ENCODE assay signal across 32 mouse cellular contexts in the genomic region with DNA sequence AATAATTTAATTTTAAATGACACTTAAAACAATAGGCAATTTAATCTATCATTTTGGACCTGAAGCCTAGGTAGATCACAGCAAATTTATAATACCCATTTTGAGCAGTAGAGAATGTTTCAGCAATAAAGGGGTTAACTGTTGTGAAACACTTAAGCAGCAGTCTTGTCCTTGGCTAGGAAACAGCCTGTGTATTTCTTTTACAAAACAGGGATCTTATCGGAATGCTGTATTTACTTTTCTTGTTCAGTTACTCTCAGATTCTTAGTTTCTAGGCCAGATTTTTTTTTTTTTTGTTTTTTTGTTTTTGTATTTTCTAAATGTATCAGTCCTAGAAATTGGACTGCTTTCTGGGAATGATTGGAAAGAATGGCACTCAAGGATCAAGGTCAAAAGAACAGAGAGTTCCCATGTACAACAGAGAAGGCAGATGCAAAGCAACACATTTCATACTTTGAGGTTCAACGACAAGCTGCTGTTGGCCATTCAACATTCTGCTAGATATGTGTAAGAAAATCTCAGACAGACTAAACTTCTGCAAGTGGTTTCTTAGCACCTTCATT.
A peak's percentile ranks its signal among the peaks of the same experiment; 100 is the strongest.
DNase-seq lines count a peak whose midpoint lies in the region; ATAC-seq and TF ChIP-seq lines count a peak whose summit lies in the region.
"Had no signal": no experiment of that assay in that cellular context is flagged by ENCODE, and none has a peak within 500 bp of the region (broad histone marks: within the 10 kb centered on the region; RNA-seq: fewer than 3 reads in every experiment).

No protein-coding gene starts in this region.

- no peak overlapping the region for H3K4me2 ChIP-seq in kidney, postnatal 0 days (ENCODE audit: low read length)
- H3K4me2 ChIP-seq in lung, embryonic 15.5 days, result no peak overlapping the region
- no peak overlapping the region for H3K4me2 ChIP-seq in stomach, postnatal 0 days (replicated peaks; ENCODE audit: low read depth)
- H3K4me2 ChIP-seq: embryonic facial prominence, embryonic 12.5 days; forebrain, embryonic 15.5 days; hindbrain, embryonic 15.5 days; kidney, embryonic 15.5 days; midbrain, embryonic 15.5 days; neural tube, embryonic 15.5 days; stomach, embryonic 15.5 days had no signal

- no peak overlapping the region for H3K4me3 ChIP-seq in kidney, postnatal 0 days (replicated peaks; ENCODE audit: low read depth, low read length)
- no peak overlapping the region for H3K4me3 ChIP-seq in lung, embryonic 15.5 days
- H3K4me3 ChIP-seq in stomach, postnatal 0 days (ENCODE audit: low read depth, low read length), result no peak overlapping the region
- H3K4me3 ChIP-seq: embryonic facial prominence, embryonic 12.5 days; forebrain, embryonic 15.5 days; hindbrain, embryonic 15.5 days; kidney, embryonic 15.5 days; midbrain, embryonic 10.5 days; midbrain, embryonic 15.5 days; neural tube, embryonic 15.5 days; stomach, embryonic 15.5 days had no signal

- H3K9me3 ChIP-seq in kidney, postnatal 0 days (replicated peaks; ENCODE audit: low read length), result no peaks in the 10 kb centered on the region
- H3K9me3 ChIP-seq in lung, embryonic 15.5 days, result no peaks in the 10 kb centered on the region
- H3K9me3 ChIP-seq in stomach, postnatal 0 days (ENCODE audit: control insufficient read depth, low read length), result no peaks in the 10 kb centered on the region
- H3K9me3 ChIP-seq: embryonic facial prominence, embryonic 12.5 days; forebrain, embryonic 15.5 days; hindbrain, embryonic 15.5 days; kidney, embryonic 15.5 days; midbrain, embryonic 10.5 days; midbrain, embryonic 15.5 days; neural tube, embryonic 15.5 days; stomach, embryonic 15.5 days had no signal

- no peaks in the 10 kb centered on the region for H3K36me3 ChIP-seq in kidney, postnatal 0 days (ENCODE audit: insufficient read depth, low read length)
- no peaks in the 10 kb centered on the region for H3K36me3 ChIP-seq in lung, embryonic 15.5 days
- no peaks in the 10 kb centered on the region for H3K36me3 ChIP-seq in stomach, postnatal 0 days (ENCODE audit: control insufficient read depth, insufficient read depth, low read length)
- H3K36me3 ChIP-seq: embryonic facial prominence, embryonic 12.5 days; forebrain, embryonic 15.5 days; hindbrain, embryonic 15.5 days; kidney, embryonic 15.5 days; midbrain, embryonic 10.5 days; midbrain, embryonic 15.5 days; neural tube, embryonic 15.5 days; stomach, embryonic 15.5 days had no signal

- peak; percentile 55 for DNase-seq in kidney, postnatal 0 days (ENCODE audit: low spot score)
- no peak for DNase-seq in kidney, adult 8-10 months
- DNase-seq in lung, postnatal 14 days, result no peak
- peak; percentile 24 for DNase-seq in lung, postnatal 25 days (ENCODE audit: low spot score)
- DNase-seq in stomach, postnatal 0 days (ENCODE audit: low spot score), result no peak
- no peak for DNase-seq in urinary bladder, postnatal 36 days (ENCODE audit: low spot score in 2 of 2)
- DNase-seq in urinary bladder, postnatal 10 days (ENCODE audit: low spot score), result no peak
- DNase-seq: adrenal gland, adult 2 months; B cell, adult 2 months; cerebellum, adult 11 months; cerebellum, adult 9-11 months; embryo, embryonic 11 days; gastrocnemius, postnatal 25 days; heart, adult 11 months; kidney, adult 11 months; kidney, postnatal 36 days; layer of hippocampus, postnatal 36 days; liver; retina, postnatal 1 day; right cerebral cortex, postnatal 14 days; thymus, adult 18-20 months; thymus, postnatal 25 days had no signal

- H3K27me3 ChIP-seq in kidney, postnatal 0 days (ENCODE audit: insufficient read depth, low read length), result no peaks in the 10 kb centered on the region
- H3K27me3 ChIP-seq in lung, embryonic 15.5 days, result no peaks in the 10 kb centered on the region
- H3K27me3 ChIP-seq in stomach, postnatal 0 days (ENCODE audit: control insufficient read depth, insufficient read depth, low read length), result no peaks in the 10 kb centered on the region
- H3K27me3 ChIP-seq: embryonic facial prominence, embryonic 12.5 days; forebrain, embryonic 15.5 days; hindbrain, embryonic 15.5 days; kidney, embryonic 15.5 days; midbrain, embryonic 15.5 days; neural tube, embryonic 15.5 days; stomach, embryonic 15.5 days had no signal

- TF ChIP-seq EP300 in stomach, postnatal 0 days (optimal IDR thresholded peaks at IDR 0.05), result peak; percentile 52

- TF ChIP-seq CTCF in kidney, postnatal 0 days (IDR thresholded peaks at IDR 0.05; ENCODE audit: low read depth), result no peak
- TF ChIP-seq CTCF in stomach, postnatal 0 days (IDR thresholded peaks at IDR 0.05; ENCODE audit: low read depth), result no peak

- WGBS in kidney, postnatal 0 days, result 56% methylated on average over 2 of the region's 2 CpGs
- 28% methylated on average over 2 of the region's 2 CpGs for WGBS in lung, embryonic 15.5 days
- 29% methylated on average over 2 of the region's 2 CpGs for WGBS in stomach, postnatal 0 days

- H3K4me1 ChIP-seq in kidney, postnatal 0 days (replicated peaks; ENCODE audit: insufficient read depth, low read length), result no peaks in the 10 kb centered on the region
- H3K4me1 ChIP-seq in lung, embryonic 15.5 days, result no peaks in the 10 kb centered on the region
- H3K4me1 ChIP-seq in stomach, postnatal 0 days (replicated peaks; ENCODE audit: control insufficient read depth, insufficient read depth), result no peaks in the 10 kb centered on the region
- H3K4me1 ChIP-seq: embryonic facial prominence, embryonic 12.5 days; forebrain, embryonic 15.5 days; hindbrain, embryonic 15.5 days; kidney, embryonic 15.5 days; midbrain, embryonic 10.5 days; midbrain, embryonic 15.5 days; neural tube, embryonic 15.5 days; stomach, embryonic 15.5 days had no signal

- no peak for ATAC-seq in kidney, postnatal 0 days (replicated peaks; ENCODE audit: low FRiP score, low read depth)
- ATAC-seq in lung, embryonic 15.5 days (ENCODE audit: borderline replicate concordance, extremely low read depth, low FRiP score, low TSS enrichment), result peak; percentile 88
- no peak for ATAC-seq in stomach, postnatal 0 days (ENCODE audit: low FRiP score, low TSS enrichment)
- ATAC-seq: forebrain, embryonic 15.5 days; inflammation-experienced regulatory T-cells, adult 6 months; midbrain, embryonic 15.5 days had no signal

- no peak overlapping the region for H3K27ac ChIP-seq in kidney, postnatal 0 days
- peak overlapping the region; percentile 50; the same call in 1 of the 2 replicates for H3K27ac ChIP-seq in lung, embryonic 15.5 days
- no peak overlapping the region for H3K27ac ChIP-seq in stomach, postnatal 0 days (replicated peaks)
- H3K27ac ChIP-seq: embryonic facial prominence, embryonic 12.5 days; forebrain, embryonic 15.5 days; hindbrain, embryonic 15.5 days; kidney, embryonic 15.5 days; midbrain, embryonic 10.5 days; midbrain, embryonic 15.5 days; neural tube, embryonic 15.5 days; stomach, embryonic 15.5 days had no signal

- H3K9ac ChIP-seq in kidney, postnatal 0 days (ENCODE audit: low read depth, low read length), result no peak overlapping the region
- H3K9ac ChIP-seq in lung, embryonic 15.5 days, result no peak overlapping the region
- H3K9ac ChIP-seq in stomach, postnatal 0 days (ENCODE audit: low read length), result no peak overlapping the region
- H3K9ac ChIP-seq: embryonic facial prominence, embryonic 12.5 days; forebrain, embryonic 15.5 days; hindbrain, embryonic 15.5 days; kidney, embryonic 15.5 days; midbrain, embryonic 15.5 days; neural tube, embryonic 15.5 days; stomach, embryonic 15.5 days had no signal

Comparison
In these comparisons a context has a peak if more than half of its experiments do, and no peak if none do; other contexts are left out.
1. DNase-seq: peak in kidney, postnatal 0 days (single experiment) and lung, postnatal 25 days (single experiment); none in kidney, adult 8-10 months (0 of 2), lung, postnatal 14 days (single experiment), stomach, postnatal 0 days (single experiment), urinary bladder, postnatal 36 days (0 of 2) and urinary bladder, postnatal 10 days (single experiment).